8 mouse cellular contexts compared by ENCODE assay signal in genomic region chr12:79322539-79322938, GRCm38 (mm10). TPM values are rescaled to one million over a fixed set of nuclear protein-coding genes. Genes with fewer than 3 reads are reported as not detected.
A peak's percentile ranks its signal among the peaks of the same experiment; 100 is the strongest.
DNase-seq lines count a peak whose midpoint lies in the region; ATAC-seq and TF ChIP-seq lines count a peak whose summit lies in the region.
"Not testable (repeated sequence)": the region's sequence is repeated elsewhere in the genome, so short reads cannot be mapped to it uniquely, and the experiment has no call there.

No protein-coding gene starts in this region.

- H3K4me1 ChIP-seq in kidney, postnatal 0 days (replicated peaks; ENCODE audit: insufficient read depth, low read length), result not testable (repeated sequence)

- 80% methylated on average over 2 of the region's 2 CpGs for WGBS in kidney, postnatal 0 days

- DNase-seq in 416B (ENCODE audit: low read depth) (peak; percentile 67), MEL-GATA-1-ER (ENCODE audit: extremely low read depth, low read depth) (peak; percentile 32)
- peak; percentile 59 for DNase-seq in brain, embryonic 14.5 days (ENCODE audit: low read depth)
- DNase-seq in embryo, embryonic 11 days, result peak; percentile 77
- DNase-seq in heart, adult 8-10 months (ENCODE audit: low spot score), result peak; percentile 22
- peak; percentile 84 for DNase-seq in kidney, postnatal 0 days (ENCODE audit: low spot score)
- peak; percentile 28 for DNase-seq in lung, postnatal 10 days
- DNase-seq in splenic B cell, adult 2 months (ENCODE audit: low read depth, low spot score), result peak; percentile 61

- not testable (repeated sequence) for H3K27me3 ChIP-seq in kidney, postnatal 0 days (ENCODE audit: insufficient read depth, low read length); splenic B cell, adult 2 months (ENCODE audit: control insufficient read depth, insufficient read depth, low read length, poor library complexity, severe bottlenecking)

- not testable (repeated sequence) for H3K9me3 ChIP-seq in kidney, postnatal 0 days (replicated peaks; ENCODE audit: low read length)

- H3K27ac ChIP-seq in kidney, postnatal 0 days, result not testable (repeated sequence)

- H3K4me2 ChIP-seq in kidney, postnatal 0 days (ENCODE audit: low read length), result not testable (repeated sequence)

- ATAC-seq in kidney, postnatal 0 days (replicated peaks; ENCODE audit: low FRiP score, low read depth), result not testable (repeated sequence)

- H3K36me3 ChIP-seq in kidney, postnatal 0 days (ENCODE audit: insufficient read depth, low read length); splenic B cell, adult 2 months (ENCODE audit: control insufficient read depth, insufficient read depth, low read length, poor library complexity, severe bottlenecking): not testable (repeated sequence)

- not testable (repeated sequence) for H3K4me3 ChIP-seq in kidney, postnatal 0 days (replicated peaks; ENCODE audit: low read depth, low read length)

- not testable (repeated sequence) for TF ChIP-seq POLR2A in brain, embryonic 14.5 days (IDR thresholded peaks at IDR 0.05; ENCODE audit: borderline replicate concordance, extremely low read depth, insufficient read depth, insufficient read length, poor library complexity, severe bottlenecking)

- TF ChIP-seq CTCF in brain, embryonic 14.5 days (IDR thresholded peaks at IDR 0.05; ENCODE audit: borderline replicate concordance, extremely low read depth, insufficient read depth, insufficient read length), result not testable (repeated sequence)
- TF ChIP-seq CTCF in kidney, postnatal 0 days (IDR thresholded peaks at IDR 0.05; ENCODE audit: low read depth), result peak; percentile 69

- H3K9ac ChIP-seq in kidney, postnatal 0 days (ENCODE audit: low read depth, low read length), result not testable (repeated sequence)

RNA-seq across cellular contexts. Expression of gene Rad51b, which starts 25.5 kb away (rescaled TPM):
- polyA plus RNA-seq in brain, embryonic 14.5 days (2012; rRNA removed), result 0.67 and 1.1 TPM in 2 replicates
- total RNA-seq in heart, adult 8-10 months (2022), result under 1 TPM; 0.71 to 0.95 (median 0.78) TPM
- polyA plus RNA-seq in kidney, postnatal 0 days (2015; fragmentation: Nextera tagmentation; extraction: Ambion mirVana), result 3.9 TPM in 2 replicates

RNA-seq across cellular contexts. Expression of gene Zfyve26, which starts 26.4 kb away (rescaled TPM):
- 25.0 and 26.0 TPM in 2 replicates for polyA plus RNA-seq in brain, embryonic 14.5 days (2012; rRNA removed)
- 10 to 100 TPM; 13.2 to 17.8 (median 16.8) TPM for total RNA-seq in heart, adult 8-10 months (2022)
- 7.6 and 8.9 TPM in 2 replicates for polyA plus RNA-seq in kidney, postnatal 0 days (2015; fragmentation: Nextera tagmentation; extraction: Ambion mirVana)

Comparison
In these comparisons a context has a peak if more than half of its experiments do, and no peak if none do; other contexts are left out.
1. DNase-seq: peak in every context shown above with its lines; median percentile 84 in kidney, postnatal 0 days; 77 in embryo, embryonic 11 days; 67 in 416B; 61 in splenic B cell, adult 2 months; 59 in brain, embryonic 14.5 days; 32 in MEL-GATA-1-ER; 28 in lung, postnatal 10 days; 22 in heart, adult 8-10 months.